Mouse (Mus musculus): ENCODE data around the gene Slc26a1. TPM values are rescaled to one million over a fixed set of nuclear protein-coding genes. Genes with fewer than 3 reads are reported as not detected.

Slc26a1 gene
- total and polyA plus RNA-seq, 3 experiments, result 29.6 to 31.2 TPM; not detected in 1

DNA sequence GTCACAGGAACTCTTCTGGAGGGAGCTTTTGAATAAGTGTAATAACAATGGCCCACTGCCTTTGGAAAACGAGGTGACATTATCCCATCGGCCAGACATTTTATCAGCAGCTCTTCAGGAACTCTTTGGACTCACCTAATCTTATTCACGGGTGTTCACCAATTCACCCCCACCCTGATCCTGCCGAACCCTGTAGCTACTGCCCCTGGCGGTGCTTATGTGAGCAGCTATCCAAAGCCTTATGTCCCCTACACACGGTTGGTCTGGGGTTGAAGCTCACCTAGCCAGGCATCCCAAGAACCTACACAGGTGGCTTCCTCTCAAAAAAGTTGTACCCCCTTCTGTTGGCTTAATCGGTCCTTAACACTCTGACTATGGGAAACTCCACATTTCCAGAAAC, 44.4 kb upstream of the Slc26a1 start:
- no peaks in the 10 kb centered on the region for H3K79me2 ChIP-seq (ENCODE audit: control insufficient read depth, insufficient read depth, low read length, poor library complexity)
- no peak overlapping the region for H3K4me3 ChIP-seq (ENCODE audit: control insufficient read depth in 1 of 2, insufficient read depth in 1 of 2, low read depth in 2 of 2, low read length in 2 of 2)
- H3K27me3 ChIP-seq (ENCODE audit: control insufficient read depth in 1 of 2, insufficient read depth in 2 of 2, low read length in 2 of 2), result no peaks in the 10 kb centered on the region
- H3K36me3 ChIP-seq (ENCODE audit: control insufficient read depth in 1 of 2, insufficient read depth in 2 of 2, low read length in 2 of 2), result no peaks in the 10 kb centered on the region
- TF ChIP-seq TCF12 (IDR thresholded peaks at IDR 0.05; ENCODE audit: low read depth, low read length) (no peak), EP300 (IDR thresholded peaks at IDR 0.05; ENCODE audit: low read depth in 1 of 2, low read length in 2 of 2) (no peak), GATA1 (IDR thresholded peaks at IDR 0.05; ENCODE audit: low read depth, low read length) (no peak), CHD2 (IDR thresholded peaks at IDR 0.05; ENCODE audit: low read length) (no peak), MEF2A (IDR thresholded peaks at IDR 0.05; ENCODE audit: extremely low read depth, insufficient replicate concordance, low read depth, low read length, poor library complexity, severe bottlenecking) (no peak), BHLHE40 (IDR thresholded peaks at IDR 0.05; ENCODE audit: borderline replicate concordance, low read depth, low read length) (no peak), MXI1 (IDR thresholded peaks at IDR 0.05; ENCODE audit: low read depth, low read length) (no peak), RCOR1 (IDR thresholded peaks at IDR 0.05; ENCODE audit: low read depth, low read length) (no peak), MAFK (IDR thresholded peaks at IDR 0.05; ENCODE audit: borderline replicate concordance, low read depth, low read length) (no peak), MAZ (IDR thresholded peaks at IDR 0.05; ENCODE audit: low read depth, low read length) (no peak), NELFE (IDR thresholded peaks at IDR 0.05; ENCODE audit: low read depth, low read length) (no peak), POLR2AphosphoS2 (IDR thresholded peaks at IDR 0.05; ENCODE audit: low read length) (no peak)
- H3K27ac ChIP-seq (ENCODE audit: control insufficient read depth, low read depth, low read length), result no peak overlapping the region
- H3K9me3 ChIP-seq (replicated peaks; ENCODE audit: insufficient read depth, low read length), result no peaks in the 10 kb centered on the region
- no peak for DNase-seq (ENCODE audit: low read depth, low spot score)
- H3K9ac ChIP-seq (ENCODE audit: control insufficient read depth, low read depth, low read length, poor library complexity, severe bottlenecking), result no peak overlapping the region
- no peaks in the 10 kb centered on the region for H3K4me1 ChIP-seq (ENCODE audit: control insufficient read depth in 1 of 2, insufficient read depth in 2 of 2, low read length in 2 of 2)

DNA sequence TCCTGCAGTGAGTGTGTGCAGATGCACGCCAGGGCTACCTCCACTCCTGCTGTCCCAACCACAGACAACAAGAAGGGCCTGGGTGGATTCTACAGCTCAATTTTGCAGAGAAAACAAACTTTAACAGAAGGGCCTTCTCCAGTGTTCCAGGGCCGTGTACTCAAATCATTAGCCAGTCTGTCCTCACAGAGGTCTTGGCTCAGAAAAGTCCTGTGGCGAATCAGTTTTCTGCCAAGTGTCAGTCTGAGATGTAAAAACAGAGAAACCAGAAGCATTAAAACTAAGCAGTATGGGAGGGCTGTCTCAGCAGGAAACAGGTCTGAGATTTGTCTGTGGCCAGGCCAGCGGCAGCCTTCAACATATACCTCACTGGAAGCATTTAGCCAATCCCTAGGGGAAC, 42.7 kb upstream of the Slc26a1 start:
- no peaks in the 10 kb centered on the region for H3K36me3 ChIP-seq (ENCODE audit: control insufficient read depth in 1 of 2, insufficient read depth in 2 of 2, low read length in 2 of 2)
- no peak for DNase-seq (ENCODE audit: low read depth, low spot score)
- TF ChIP-seq TAL1 (IDR thresholded peaks at IDR 0.05; ENCODE audit: low read length) (no peak), MEF2A (IDR thresholded peaks at IDR 0.05; ENCODE audit: extremely low read depth, insufficient replicate concordance, low read depth, low read length, poor library complexity, severe bottlenecking) (no peak), HCFC1 (IDR thresholded peaks at IDR 0.05; ENCODE audit: low read depth, low read length) (no peak), NELFE (IDR thresholded peaks at IDR 0.05; ENCODE audit: low read depth, low read length) (no peak), ETS1 (IDR thresholded peaks at IDR 0.05; ENCODE audit: low read depth, low read length) (no peak), MYB (IDR thresholded peaks at IDR 0.05; ENCODE audit: low read depth, low read length) (no peak), KAT2A (conservative IDR thresholded peaks at IDR 0.05; ENCODE audit: low read depth, low read length) (no peak), RCOR1 (IDR thresholded peaks at IDR 0.05; ENCODE audit: low read depth, low read length) (no peak), MYC (IDR thresholded peaks at IDR 0.05; ENCODE audit: low read depth, low read length) (no peak), CHD2 (IDR thresholded peaks at IDR 0.05; ENCODE audit: low read length) (no peak), ZC3H11A (IDR thresholded peaks at IDR 0.05; ENCODE audit: low read depth, low read length) (no peak), SMC3 (IDR thresholded peaks at IDR 0.05; ENCODE audit: low read depth, low read length) (no peak), E2F4 (IDR thresholded peaks at IDR 0.05; ENCODE audit: borderline replicate concordance, low read depth, low read length) (no peak), MAZ (IDR thresholded peaks at IDR 0.05; ENCODE audit: low read depth, low read length) (no peak), TBP (IDR thresholded peaks at IDR 0.05; ENCODE audit: low read depth, low read length) (no peak), BHLHE40 (IDR thresholded peaks at IDR 0.05; ENCODE audit: borderline replicate concordance, low read depth, low read length) (no peak), JUND (IDR thresholded peaks at IDR 0.05; ENCODE audit: low read depth, low read length) (no peak)
- no peak overlapping the region for H3K4me3 ChIP-seq (ENCODE audit: control insufficient read depth in 1 of 2, insufficient read depth in 1 of 2, low read depth in 2 of 2, low read length in 2 of 2)
- H3K4me1 ChIP-seq (ENCODE audit: control insufficient read depth in 1 of 2, insufficient read depth in 2 of 2, low read length in 2 of 2), result no peaks in the 10 kb centered on the region
- no peak overlapping the region for H3K27ac ChIP-seq (ENCODE audit: control insufficient read depth, low read depth, low read length)
- H3K27me3 ChIP-seq (ENCODE audit: control insufficient read depth in 1 of 2, insufficient read depth in 2 of 2, low read length in 2 of 2), result no peaks in the 10 kb centered on the region
- H3K79me2 ChIP-seq (ENCODE audit: control insufficient read depth, insufficient read depth, low read length, poor library complexity), result no peaks in the 10 kb centered on the region
- no peak overlapping the region for H3K9ac ChIP-seq (ENCODE audit: control insufficient read depth, low read depth, low read length, poor library complexity, severe bottlenecking)
- no peaks in the 10 kb centered on the region for H3K9me3 ChIP-seq (replicated peaks; ENCODE audit: insufficient read depth, low read length)
